Mouse (Mus musculus): ENCODE data around the gene Ahsa2. TPM values are rescaled to one million over a fixed set of nuclear protein-coding genes. Genes with fewer than 3 reads are reported as not detected.

The Ahsa2 gene
- polyA plus RNA-seq (2017; shearing (Covaris generic)): 10 to 100 TPM; 59.9 to 93.9 TPM

DNA sequence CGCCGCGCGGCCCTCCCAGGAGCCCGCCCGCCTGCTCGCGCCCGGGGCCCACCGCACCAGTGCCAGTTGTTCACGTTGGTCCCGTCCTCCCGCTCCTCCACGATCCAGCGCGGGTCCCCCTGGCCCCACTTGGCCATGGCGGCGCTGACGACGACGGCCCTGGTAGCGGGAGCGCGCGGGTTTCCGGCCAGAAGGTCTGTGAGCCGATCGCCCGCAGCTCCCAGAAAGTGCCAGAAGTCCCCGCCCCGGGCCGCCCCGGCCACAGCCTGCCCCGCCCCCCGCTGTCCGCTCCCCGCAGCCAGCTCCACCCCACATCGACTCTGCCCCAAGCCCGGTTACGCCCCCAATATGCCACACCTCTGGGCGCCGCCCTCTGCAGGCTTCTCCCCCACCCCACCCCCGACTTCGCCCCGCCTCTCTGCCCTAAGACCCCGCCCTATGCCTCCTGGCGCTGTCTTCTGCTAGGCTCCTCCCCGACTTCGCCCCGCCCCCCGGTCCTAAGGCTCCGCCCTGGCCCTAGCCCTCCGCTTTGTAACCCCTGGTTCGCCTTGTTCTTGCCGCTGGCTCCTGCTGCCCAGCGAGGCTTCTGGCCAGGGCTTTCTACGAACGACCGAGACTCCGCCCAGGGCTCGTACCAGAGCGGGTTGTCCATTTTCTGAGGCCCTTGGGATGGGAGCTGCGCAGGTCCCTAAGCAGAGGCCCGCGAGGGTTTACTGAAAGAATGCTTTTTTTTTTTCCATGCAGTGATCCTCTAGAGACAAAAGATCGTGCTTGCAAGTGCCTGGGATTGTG, at the start of gene Ahsa2:
Gene Ahsa2, minus strand, starts transcription at position 313 of the 792 bp plus-strand sequence.

DNA sequence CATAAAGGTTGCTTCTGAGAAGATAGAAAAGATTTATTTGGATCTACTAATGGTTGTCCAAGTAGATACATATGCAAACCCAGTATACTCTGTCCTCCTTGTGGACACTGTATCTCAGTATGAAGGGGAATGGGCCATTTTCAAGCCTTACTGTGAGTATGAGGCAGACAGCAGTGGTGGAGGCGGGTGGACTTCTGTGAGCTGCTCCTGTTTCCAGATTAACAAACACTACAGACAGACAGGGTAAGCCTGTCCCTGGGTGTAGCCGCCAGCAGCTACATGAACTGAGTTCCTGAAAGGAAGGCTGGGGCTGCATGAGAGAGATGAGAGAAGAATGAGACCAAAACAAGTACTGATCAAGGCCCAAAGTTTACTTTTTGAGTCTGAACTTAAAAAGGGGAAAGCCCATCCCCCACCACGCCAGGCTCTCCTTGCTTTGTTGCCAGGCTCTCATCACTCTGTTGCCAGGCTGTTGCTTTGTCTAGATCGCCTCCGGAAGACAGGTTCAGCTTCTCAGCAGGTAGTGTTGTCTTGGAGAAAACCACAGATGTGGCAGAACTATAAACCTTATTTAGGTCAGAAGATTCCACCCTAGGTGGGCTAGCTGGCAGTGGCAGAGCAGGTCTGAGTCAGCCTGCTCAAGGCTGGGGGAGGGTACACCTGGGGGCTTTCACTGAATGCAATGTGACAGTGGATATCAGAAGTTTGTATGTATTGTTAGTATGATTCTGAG, 22.8 kb upstream of the Ahsa2 start, which contains the start of gene 1700093K21Rik:
Gene 1700093K21Rik, minus strand, starts transcription at position 683 of the 733 bp plus-strand sequence.

Other genes with a start within 250 kb of the Ahsa2 start
- gene Xpo1, start 242.0 kb downstream of the Ahsa2 start, polyA plus RNA-seq (2017; shearing (Covaris generic)): 100 to 1,000 TPM in 1 of 2 experiments, 10 to 100 TPM in 1; 98.7 to 119 TPM
- 10 to 100 TPM; 14.2 to 27.0 TPM for gene Usp34, start 191.1 kb downstream of the Ahsa2 start, polyA plus RNA-seq (2017; shearing (Covaris generic))
- gene 1700093K21Rik, start 23.1 kb upstream of the Ahsa2 start, polyA plus RNA-seq (2017; shearing (Covaris generic)): 1 to 10 TPM in 1 of 2 experiments, under 1 TPM in 1; 0.57 to 2.1 TPM
- 10 to 100 TPM in 1 of 2 experiments, 1 to 10 TPM in 1; 4.7 to 15.2 TPM for gene 0610010F05Rik, start 135.6 kb upstream of the Ahsa2 start, polyA plus RNA-seq (2017; shearing (Covaris generic))
- gene Pus10, start 167.6 kb upstream of the Ahsa2 start, polyA plus RNA-seq (2017; shearing (Covaris generic)): 10 to 100 TPM; 13.0 to 22.4 TPM
- 10 to 100 TPM; 31.4 to 46.3 TPM for gene Pex13, start 167.9 kb upstream of the Ahsa2 start, polyA plus RNA-seq (2017; shearing (Covaris generic))

All from inflammation-experienced regulatory T-cells (primary cell).